Comparison of ENCODE assay signal across 26 mouse cellular contexts in genomic region chr5:118033740-118034139, GRCm38 (mm10). TPM values are rescaled to one million over a fixed set of nuclear protein-coding genes. Genes with fewer than 3 reads are reported as not detected.
DNase-seq lines count a peak whose midpoint lies in the region; ATAC-seq lines count a peak whose summit lies in the region.
"Had no signal": no experiment of that assay in that cellular context is flagged by ENCODE, and none has a peak within 500 bp of the region (broad histone marks: within the 10 kb centered on the region; RNA-seq: fewer than 3 reads in every experiment).

No protein-coding gene starts in this region.

- H3K4me1 ChIP-seq in heart, embryonic 11.5 days (ENCODE audit: control insufficient read depth, insufficient read depth, low read length), result peaks cover 37% of the 10 kb centered on the region

- no peak overlapping the region for H3K4me3 ChIP-seq in heart, embryonic 11.5 days (ENCODE audit: low read depth, low read length)
- H3K4me3 ChIP-seq: embryonic facial prominence, embryonic 15.5 days; forebrain, embryonic 15.5 days; hindbrain, embryonic 15.5 days; limb, embryonic 10.5 days; liver, embryonic 15.5 days; lung, embryonic 15.5 days; myocyte; neural tube, embryonic 13.5 days; stomach, embryonic 15.5 days had no signal

- H3K9ac ChIP-seq in heart, embryonic 11.5 days (ENCODE audit: low read depth, low read length), result no peak overlapping the region
- H3K9ac ChIP-seq: embryonic facial prominence, embryonic 15.5 days; forebrain, embryonic 15.5 days; hindbrain, embryonic 15.5 days; liver, embryonic 15.5 days; lung, embryonic 15.5 days; neural tube, embryonic 13.5 days; stomach, embryonic 15.5 days had no signal

- peak; percentile 29 for DNase-seq in CD4-positive, CD25-positive, alpha-beta regulatory T cell, adult 2 months (ENCODE audit: low read depth, low spot score)
- no peak for DNase-seq in heart, adult 8-10 months (ENCODE audit: low spot score)
- DNase-seq in 416B (ENCODE audit: low read depth), result peak; percentile 74
- DNase-seq in adrenal gland, postnatal 14 days, result peak; percentile 73
- no peak for DNase-seq in spleen, adult 12 weeks (ENCODE audit: low spot score)
- DNase-seq: heart, adult 18-20 months; kidney, adult 9 months; kidney, postnatal 14 days; liver; lung, postnatal 36 days; thymus, postnatal 25 days had no signal

- WGBS in heart, embryonic 11.5 days (ENCODE audit: insufficient replicate concordance), result 52% methylated on average over 6 of the region's 6 CpGs

- peak overlapping the region; percentile 50 for H3K27ac ChIP-seq in heart, embryonic 11.5 days (ENCODE audit: low read depth, low read length)
- H3K27ac ChIP-seq: embryonic facial prominence, embryonic 15.5 days; forebrain, embryonic 15.5 days; hindbrain, embryonic 15.5 days; limb, embryonic 10.5 days; liver, embryonic 15.5 days; lung, embryonic 15.5 days; neural tube, embryonic 13.5 days; stomach, embryonic 15.5 days had no signal

- H3K4me2 ChIP-seq in heart, embryonic 11.5 days, result no peak overlapping the region
- H3K4me2 ChIP-seq: embryonic facial prominence, embryonic 15.5 days; forebrain, embryonic 15.5 days; hindbrain, embryonic 15.5 days; liver, embryonic 15.5 days; lung, embryonic 15.5 days; neural tube, embryonic 13.5 days; stomach, embryonic 15.5 days had no signal

- no peak for ATAC-seq in CD4-positive, CD25-positive, alpha-beta regulatory T cell, adult 4 months
- no peak for ATAC-seq in heart, embryonic 11.5 days (replicated peaks; ENCODE audit: insufficient number of reproducible peaks, low FRiP score, low TSS enrichment)
- ATAC-seq: forebrain, embryonic 15.5 days; midbrain, embryonic 16.5 days had no signal

- H3K36me3 ChIP-seq in heart, embryonic 11.5 days (ENCODE audit: control insufficient read depth, insufficient read depth, low read length), result no peaks in the 10 kb centered on the region
- H3K36me3 ChIP-seq: embryonic facial prominence, embryonic 15.5 days; forebrain, embryonic 15.5 days; hindbrain, embryonic 15.5 days; limb, embryonic 10.5 days; liver, embryonic 15.5 days; lung, embryonic 15.5 days; neural tube, embryonic 13.5 days; stomach, embryonic 15.5 days had no signal

- no peaks in the 10 kb centered on the region for H3K9me3 ChIP-seq in heart, embryonic 11.5 days (replicated peaks; ENCODE audit: control insufficient read depth, low read length)
- H3K9me3 ChIP-seq: embryonic facial prominence, embryonic 15.5 days; forebrain, embryonic 15.5 days; hindbrain, embryonic 15.5 days; liver, embryonic 15.5 days; lung, embryonic 15.5 days; stomach, embryonic 15.5 days had no signal

- H3K27me3 ChIP-seq in heart, embryonic 11.5 days (ENCODE audit: control insufficient read depth, insufficient read depth, low read length), result peaks cover 17% of the 10 kb centered on the region

RNA-seq across cellular contexts. Expression of gene Tesc, which starts 6.2 kb away (rescaled TPM):
- polyA plus RNA-seq in CD4-positive, CD25-positive, alpha-beta regulatory T cell, adult 4 months (2017; shearing (Covaris generic)), result 1 to 10 TPM; 2.9 to 7.7 TPM
- polyA plus RNA-seq in heart, embryonic 11.5 days (2014; fragmentation: Nextera tagmentation; extraction: Ambion mirVana), result 17.9 and 21.3 TPM in 2 replicates
- total RNA-seq in heart, adult 8-10 months (2022), result 100 to 1,000 TPM; 204 to 264 (median 228) TPM
- total RNA-seq in adrenal gland, postnatal 14 days (2021), result 78.8 and 80.8 TPM in 2 replicates
- total RNA-seq: common myeloid progenitor, adult 5-6 weeks; hematopoietic stem cell, adult 5-6 weeks; MEL had no signal

RNA-seq across cellular contexts. Expression of gene Fbxo21, which starts 57.2 kb away (rescaled TPM):
- polyA plus RNA-seq in CD4-positive, CD25-positive, alpha-beta regulatory T cell, adult 4 months (2017; shearing (Covaris generic)), result 10 to 100 TPM in 1 of 2 experiments, 1 to 10 TPM in 1; 7.9 to 12.5 TPM
- 46.2 and 52.8 TPM in 2 replicates for polyA plus RNA-seq in heart, embryonic 11.5 days (2014; fragmentation: Nextera tagmentation; extraction: Ambion mirVana)
- 10 to 100 TPM; 29.2 to 43.0 (median 35.2) TPM for total RNA-seq in heart, adult 8-10 months (2022)
- 77.8 and 121 TPM in 2 replicates for total RNA-seq in adrenal gland, postnatal 14 days (2021)

Comparison
In these comparisons a context has a peak if more than half of its experiments do, and no peak if none do; other contexts are left out.
1. DNase-seq: peak in CD4-positive, CD25-positive, alpha-beta regulatory T cell, adult 2 months (single experiment), 416B (single experiment) and adrenal gland, postnatal 14 days (single experiment); none in heart, adult 8-10 months (single experiment) and spleen, adult 12 weeks (single experiment).